Comparison of ENCODE assay signal across 8 mouse cellular contexts in genomic region chr4:118428531-118429214, GRCm38 (mm10). TPM values are rescaled to one million over a fixed set of nuclear protein-coding genes. Genes with fewer than 3 reads are reported as not detected.
A peak's percentile ranks its signal among the peaks of the same experiment; 100 is the strongest.
DNase-seq lines count a peak whose midpoint lies in the region; ATAC-seq and TF ChIP-seq lines count a peak whose summit lies in the region.

No protein-coding gene starts in this region.

- peaks cover 50% of the 10 kb centered on the region for H3K79me2 ChIP-seq in C2C12 (ENCODE audit: control insufficient read depth, insufficient read depth)

- peak; percentile 61 for DNase-seq in G1E (ENCODE audit: low spot score)
- peak; percentile 61 for DNase-seq in kidney, adult 9 months
- peak; percentile 42 for DNase-seq in lung, postnatal 14 days
- no peak for DNase-seq in MN1 (ENCODE audit: low spot score)
- no peak for DNase-seq in adrenal gland, postnatal 25 days
- no peak for DNase-seq in cerebellum, adult 18-20 months

- peaks cover 16% of the 10 kb centered on the region for H3K79me3 ChIP-seq in C2C12 (ENCODE audit: low read depth)

- 55% methylated on average over 15 of the region's 15 CpGs for WGBS in forebrain, embryonic 16.5 days

- no peaks in the 10 kb centered on the region for H3K9me3 ChIP-seq in G1E (replicated peaks)
- no peaks in the 10 kb centered on the region for H3K9me3 ChIP-seq in forebrain, embryonic 16.5 days (ENCODE audit: control insufficient read depth, low read length)

- peak overlapping the region; percentile 80 for H3K4me2 ChIP-seq in forebrain, embryonic 16.5 days (ENCODE audit: low read length)

- H3K4me1 ChIP-seq in G1E (ENCODE audit: insufficient read depth, low read depth, low read length): peaks cover 92% of the 10 kb centered on the region
- H3K4me1 ChIP-seq in forebrain, embryonic 16.5 days (replicated peaks; ENCODE audit: control insufficient read depth, insufficient read depth, low read length): peaks cover 18% of the 10 kb centered on the region

- peak overlapping the region; percentile 37 for H3K27ac ChIP-seq in forebrain, embryonic 16.5 days (ENCODE audit: low read length)

- 0 out of 2 replicates have a peak, but pooled peaks have one; percentile 12 for ATAC-seq in G1E (ENCODE audit: extremely low read depth, insufficient number of reproducible peaks, low FRiP score, poor library complexity, severe bottlenecking)
- peak; percentile 8; the same call in 1 of the 2 replicates for ATAC-seq in forebrain, embryonic 16.5 days

- H3ac ChIP-seq in C2C12 (ENCODE audit: control insufficient read depth, insufficient read length, low read depth): peak overlapping the region; percentile 96

- peaks cover 29% of the 10 kb centered on the region for H3K36me3 ChIP-seq in C2C12 (ENCODE audit: control insufficient read depth, insufficient read depth)
- peaks cover 55% of the 10 kb centered on the region for H3K36me3 ChIP-seq in G1E (replicated peaks)
- peaks cover 4% of the 10 kb centered on the region; the same call in 1 of the 2 replicates for H3K36me3 ChIP-seq in forebrain, embryonic 16.5 days (ENCODE audit: control insufficient read depth, insufficient read depth)

- H3K4me3 ChIP-seq in C2C12 (ENCODE audit: insufficient read depth, poor library complexity, severe bottlenecking) (peak overlapping the region; percentile 65), G1E (ENCODE audit: low read depth, low read length) (peak overlapping the region; percentile 98)
- peak overlapping the region; percentile 48 for H3K4me3 ChIP-seq in forebrain, embryonic 16.5 days (replicated peaks; ENCODE audit: low read length)

- H3K9ac ChIP-seq in forebrain, embryonic 16.5 days (replicated peaks; ENCODE audit: low read depth, low read length): peak overlapping the region; percentile 73

- TF ChIP-seq CTCF in C2C12 (IDR thresholded peaks at IDR 0.05; ENCODE audit: control insufficient read depth, insufficient read depth, insufficient read length): no peak
- TF ChIP-seq CTCF in G1E (IDR thresholded peaks at IDR 0.05; ENCODE audit: low read depth, low read length): no peak

- H3K27me3 ChIP-seq in C2C12 (ENCODE audit: control insufficient read depth, insufficient read depth, insufficient read length): no peaks in the 10 kb centered on the region
- H3K27me3 ChIP-seq in G1E (ENCODE audit: insufficient read depth, low read length): no peaks in the 10 kb centered on the region
- no peaks in the 10 kb centered on the region for H3K27me3 ChIP-seq in forebrain, embryonic 16.5 days (replicated peaks; ENCODE audit: control insufficient read depth, insufficient read depth, low read length)

TF ChIP-seq in C2C12, 6 proteins besides CTCF, POLR2A, EP300 and RAD21:
- TF ChIP-seq FOSL1 (IDR thresholded peaks at IDR 0.05; ENCODE audit: insufficient read depth, low read length, poor library complexity, severe bottlenecking): no peak
- TF ChIP-seq MYOD1 (IDR thresholded peaks at IDR 0.05; ENCODE audit: control insufficient read depth, insufficient read length, low read depth): no peak
- TF ChIP-seq MYOG (IDR thresholded peaks at IDR 0.05; ENCODE audit: control insufficient read depth, extremely low read depth, insufficient read length): no peak
- peak; percentile 61 for TF ChIP-seq CEBPB (IDR thresholded peaks at IDR 0.05; ENCODE audit: low read depth)
- TF ChIP-seq USF1 (IDR thresholded peaks at IDR 0.05; ENCODE audit: low read depth): peak; percentile 20
- TF ChIP-seq MAX (IDR thresholded peaks at IDR 0.05): peak; percentile 35
TF ChIP-seq in C2C12: peak in this region for 3.

RNA-seq across cellular contexts. Expression of gene Elovl1, which starts 0.8 kb away (rescaled TPM):
- polyA plus RNA-seq in C2C12 (2012; fragmentation: generic; extraction: Trizol): 92.3 TPM
- total RNA-seq in G1E (2014; fragmentation: Nextera tagmentation): 95.3 and 122 TPM in 2 replicates
- total RNA-seq in G1E (2017): 117 and 138 TPM in 2 replicates
- 82.4 and 98.1 TPM in 2 replicates for polyA plus RNA-seq in G1E (2012)
- polyA plus RNA-seq in forebrain, embryonic 16.5 days (2015; fragmentation: Nextera tagmentation; extraction: Ambion mirVana): 25.9 TPM in 2 replicates
- total RNA-seq in adrenal gland, postnatal 25 days (2021): 120 and 128 TPM in 2 replicates

RNA-seq across cellular contexts. Expression of gene Cdc20, which starts 8.5 kb away (rescaled TPM):
- polyA plus RNA-seq in C2C12 (2012; fragmentation: generic; extraction: Trizol): 274 TPM
- total RNA-seq in G1E (2014; fragmentation: Nextera tagmentation): 43.7 and 52.5 TPM in 2 replicates
- 86.2 and 97.4 TPM in 2 replicates for total RNA-seq in G1E (2017)
- 153 and 175 TPM in 2 replicates for polyA plus RNA-seq in G1E (2012)
- polyA plus RNA-seq in forebrain, embryonic 16.5 days (2015; fragmentation: Nextera tagmentation; extraction: Ambion mirVana): 87.8 and 113 TPM in 2 replicates
- total RNA-seq in adrenal gland, postnatal 25 days (2021): 10.8 and 14.9 TPM in 2 replicates

RNA-seq across cellular contexts. Expression of gene Med8, which starts 19.5 kb away (rescaled TPM):
- 77.2 TPM for polyA plus RNA-seq in C2C12 (2012; fragmentation: generic; extraction: Trizol)
- 73.5 and 87.0 TPM in 2 replicates for total RNA-seq in G1E (2014; fragmentation: Nextera tagmentation)
- total RNA-seq in G1E (2017): 124 and 133 TPM in 2 replicates
- 43.4 and 45.0 TPM in 2 replicates for polyA plus RNA-seq in G1E (2012)
- polyA plus RNA-seq in forebrain, embryonic 16.5 days (2015; fragmentation: Nextera tagmentation; extraction: Ambion mirVana): 113 and 116 TPM in 2 replicates
- total RNA-seq in adrenal gland, postnatal 25 days (2021): 67.9 and 85.3 TPM in 2 replicates

RNA-seq across cellular contexts. Expression of gene Szt2, which starts 19.6 kb away (rescaled TPM):
- polyA plus RNA-seq in C2C12 (2012; fragmentation: generic; extraction: Trizol) (7.6 TPM), G1E (2012) (64.3 and 82.7 TPM in 2 replicates)
- total RNA-seq in G1E (2014; fragmentation: Nextera tagmentation) (28.3 and 28.5 TPM in 2 replicates), G1E (2017) (5.2 and 6.2 TPM in 2 replicates)
- 10.2 and 11.6 TPM in 2 replicates for polyA plus RNA-seq in forebrain, embryonic 16.5 days (2015; fragmentation: Nextera tagmentation; extraction: Ambion mirVana)
- 33.0 and 34.4 TPM in 2 replicates for total RNA-seq in adrenal gland, postnatal 25 days (2021)

RNA-seq across cellular contexts. Expression of gene Mpl, which starts 28.6 kb away (rescaled TPM):
- polyA plus RNA-seq in C2C12 (2012; fragmentation: generic; extraction: Trizol) (not detected), G1E (2012) (0.03 and 0.05 TPM in 2 replicates)
- total RNA-seq in G1E (2014; fragmentation: Nextera tagmentation) (not detected in 2 replicates), G1E (2017) (0.06 and 1.0 TPM in 2 replicates)
- polyA plus RNA-seq in forebrain, embryonic 16.5 days (2015; fragmentation: Nextera tagmentation; extraction: Ambion mirVana): 0.22 TPM in 1 of 2 replicates, not detected in the other
- total RNA-seq in adrenal gland, postnatal 25 days (2021): not detected in 2 replicates

Comparison
In these comparisons a context has a peak if more than half of its experiments do, and no peak if none do; other contexts are left out.
1. H3K4me3 ChIP-seq: peak in every context shown above with its lines; median percentile 98 in G1E; 65 in C2C12; 48 in forebrain, embryonic 16.5 days.
2. DNase-seq: peak in G1E (single experiment), kidney, adult 9 months (single experiment) and lung, postnatal 14 days (single experiment); none in MN1 (single experiment), adrenal gland, postnatal 25 days (single experiment) and cerebellum, adult 18-20 months (0 of 2).